In the genomic region with DNA sequence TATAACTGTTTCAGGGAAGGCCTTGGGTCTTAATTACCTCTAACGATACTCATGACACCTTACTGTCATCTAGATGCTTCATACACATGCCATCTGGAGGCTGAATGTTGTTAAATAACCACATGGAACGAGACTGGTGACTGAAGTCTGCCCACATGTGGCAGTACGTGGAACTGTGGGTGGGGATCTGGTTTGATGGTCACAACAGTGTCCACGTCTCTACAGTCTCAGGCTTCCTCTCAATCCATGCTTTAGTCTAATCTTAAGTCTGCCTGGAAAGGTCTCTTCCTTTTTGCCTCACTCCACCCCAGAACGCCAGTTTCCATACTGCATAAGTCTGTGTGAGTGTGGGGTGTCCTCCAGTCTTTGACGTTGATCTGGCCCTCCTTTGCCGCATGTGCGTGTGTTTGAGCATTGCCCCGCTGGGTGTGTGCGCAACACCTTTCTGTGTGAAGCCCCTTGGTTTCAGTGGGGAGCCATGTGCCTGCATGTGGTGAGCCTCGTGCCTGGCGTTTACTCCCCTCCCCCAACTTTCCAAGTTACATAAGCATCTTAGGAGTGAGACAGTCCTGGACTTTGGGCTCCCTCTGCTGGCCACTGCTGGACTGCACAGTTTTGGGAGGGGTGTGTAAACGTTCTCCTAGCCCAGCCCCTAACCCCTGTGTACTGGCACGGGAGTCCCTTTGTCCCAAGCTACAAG, we compare ENCODE assay signal across 8 mouse cellular contexts. TPM values are rescaled to one million over a fixed set of nuclear protein-coding genes. Genes with fewer than 3 reads are reported as not detected.
DNase-seq lines count a peak whose midpoint lies in the region; ATAC-seq and TF ChIP-seq lines count a peak whose summit lies in the region.

No protein-coding gene starts in this region.

- peak overlapping the region; percentile 72 for H3K4me3 ChIP-seq in gastrocnemius, adult 2 months
- H3K4me3 ChIP-seq in hindbrain, postnatal 0 days (ENCODE audit: low read length) = peak overlapping the region; percentile 23

- peaks cover 17% of the 10 kb centered on the region for H3K4me1 ChIP-seq in hindbrain, postnatal 0 days (ENCODE audit: insufficient read depth, low read length)

- intact Hi-C loops in gastrocnemius, adult 2 months (cut with DNase I) = loop anchor here (2.0 to 5.0 kb wide), 4 partner anchors 58 to 183 kb away; a partner anchor contains a TSS

- ATAC-seq in activated CD4-positive, CD25-positive, alpha-beta regulatory T cell, adult 4 months = peak; percentile 35
- ATAC-seq in common myeloid progenitor, adult 5-6 weeks (replicated peaks; ENCODE audit: low read depth, poor library complexity, severe bottlenecking) = peak; percentile 39
- ATAC-seq in hindbrain, postnatal 0 days = peak; percentile 80

- peak overlapping the region; percentile 46 for H3K9ac ChIP-seq in hindbrain, postnatal 0 days (replicated peaks; ENCODE audit: low read length)

- peak overlapping the region; percentile 98 for H3K27ac ChIP-seq in gastrocnemius, adult 2 months
- peak overlapping the region; percentile 89 for H3K27ac ChIP-seq in hindbrain, postnatal 0 days

- H3K36me3 ChIP-seq in hindbrain, postnatal 0 days (ENCODE audit: insufficient read depth, low read length) = no peaks in the 10 kb centered on the region

- DNase-seq in gastrocnemius, adult 2 months = peak; percentile 93
- peak; percentile 97 for DNase-seq in hindbrain, postnatal 0 days (ENCODE audit: low spot score)
- DNase-seq in left cerebral cortex, adult 18-20 months (ENCODE audit: low spot score in 2 of 2) = peak; percentile 86 to 93
- peak; percentile 90 to 94 for DNase-seq in lung, postnatal 4 days
- DNase-seq in retina, postnatal 7 days (ENCODE audit: low read depth, low spot score) = peak; percentile 95
- peak; percentile 81 to 83 for DNase-seq in urinary bladder, adult 18-20 months (ENCODE audit: low spot score in 2 of 2)

- 0% methylated on average over 14 of the region's 14 CpGs for WGBS in hindbrain, postnatal 0 days

- no peaks in the 10 kb centered on the region for H3K27me3 ChIP-seq in hindbrain, postnatal 0 days (ENCODE audit: insufficient read depth, low read length)

- no peaks in the 10 kb centered on the region for H3K9me3 ChIP-seq in hindbrain, postnatal 0 days (ENCODE audit: low read length)

- peak; percentile 79 for TF ChIP-seq CTCF in gastrocnemius, adult 2 months (IDR thresholded peaks at IDR 0.05)
- peak; percentile 94 for TF ChIP-seq CTCF in hindbrain, postnatal 0 days (IDR thresholded peaks at IDR 0.05; ENCODE audit: low read depth)

- peak overlapping the region; percentile 58 for H3K4me2 ChIP-seq in hindbrain, postnatal 0 days (ENCODE audit: low read depth, low read length)

RNA-seq across cellular contexts. Expression of a gene that starts 12.0 kb away (rescaled TPM):
- under 1 TPM; 0.08 to 0.12 TPM for polyA plus RNA-seq in activated CD4-positive, CD25-positive, alpha-beta regulatory T cell, adult 4 months (2017; shearing (Covaris generic))
- not detected in 2 replicates for total RNA-seq in common myeloid progenitor, adult 5-6 weeks (2017)
- 1,000 to 10,000 TPM in 1 of 2 experiments, 100 to 1,000 TPM in 1; 838 to 1,060 TPM for total RNA-seq in gastrocnemius, adult 2 months (2021)
- total RNA-seq in hindbrain, postnatal 0 days (2014; rRNA removed) = 546 and 572 TPM in 2 replicates
- 119 and 123 TPM in 2 replicates for polyA plus RNA-seq in hindbrain, postnatal 0 days (2015; fragmentation: Nextera tagmentation; extraction: Ambion mirVana)
- total RNA-seq in left cerebral cortex, adult 18-20 months (2021) = 100 to 1,000 TPM; 588 to 687 TPM

RNA-seq across cellular contexts. Expression of a gene that starts 19.3 kb away (rescaled TPM):
- polyA plus RNA-seq in activated CD4-positive, CD25-positive, alpha-beta regulatory T cell, adult 4 months (2017; shearing (Covaris generic)) = under 1 TPM in 1 of 2 experiments, not detected in 1; 0.08 TPM
- not detected in 2 replicates for total RNA-seq in common myeloid progenitor, adult 5-6 weeks (2017)
- total RNA-seq in gastrocnemius, adult 2 months (2021) = not detected
- 8.0 and 9.8 TPM in 2 replicates for total RNA-seq in hindbrain, postnatal 0 days (2014; rRNA removed)
- 3.6 and 4.2 TPM in 2 replicates for polyA plus RNA-seq in hindbrain, postnatal 0 days (2015; fragmentation: Nextera tagmentation; extraction: Ambion mirVana)
- 100 to 1,000 TPM; 132 to 133 TPM for total RNA-seq in left cerebral cortex, adult 18-20 months (2021)

RNA-seq across cellular contexts. Expression of a gene that starts 31.2 kb away (rescaled TPM):
- under 1 TPM in 1 of 2 experiments, not detected in 1; 0.15 TPM for polyA plus RNA-seq in activated CD4-positive, CD25-positive, alpha-beta regulatory T cell, adult 4 months (2017; shearing (Covaris generic))
- 0.27 and 0.39 TPM in 2 replicates for total RNA-seq in common myeloid progenitor, adult 5-6 weeks (2017)
- total RNA-seq in gastrocnemius, adult 2 months (2021) = under 1 TPM in 1 of 2 experiments, not detected in 1; 0.06 TPM
- 8.6 and 10.0 TPM in 2 replicates for total RNA-seq in hindbrain, postnatal 0 days (2014; rRNA removed)
- polyA plus RNA-seq in hindbrain, postnatal 0 days (2015; fragmentation: Nextera tagmentation; extraction: Ambion mirVana) = 5.4 and 5.6 TPM in 2 replicates
- total RNA-seq in left cerebral cortex, adult 18-20 months (2021) = 10 to 100 TPM; 67.5 to 87.1 TPM

RNA-seq across cellular contexts. Expression of a gene that starts 48.4 kb away (rescaled TPM):
- polyA plus RNA-seq in activated CD4-positive, CD25-positive, alpha-beta regulatory T cell, adult 4 months (2017; shearing (Covaris generic)) = 1 to 10 TPM; 3.4 to 3.8 TPM
- total RNA-seq in common myeloid progenitor, adult 5-6 weeks (2017) = 18.2 and 20.0 TPM in 2 replicates
- 1 to 10 TPM; 7.4 to 8.3 TPM for total RNA-seq in gastrocnemius, adult 2 months (2021)
- 136 and 150 TPM in 2 replicates for total RNA-seq in hindbrain, postnatal 0 days (2014; rRNA removed)
- 90.2 and 90.8 TPM in 2 replicates for polyA plus RNA-seq in hindbrain, postnatal 0 days (2015; fragmentation: Nextera tagmentation; extraction: Ambion mirVana)
- 100 to 1,000 TPM; 278 to 283 TPM for total RNA-seq in left cerebral cortex, adult 18-20 months (2021)

RNA-seq across cellular contexts. Expression of a gene that starts 51.6 kb away (rescaled TPM):
- polyA plus RNA-seq in activated CD4-positive, CD25-positive, alpha-beta regulatory T cell, adult 4 months (2017; shearing (Covaris generic)) = not detected
- not detected in 2 replicates for total RNA-seq in common myeloid progenitor, adult 5-6 weeks (2017)
- under 1 TPM; 0.20 to 0.43 TPM for total RNA-seq in gastrocnemius, adult 2 months (2021)
- 0.10 TPM in 1 of 2 replicates, not detected in the other for total RNA-seq in hindbrain, postnatal 0 days (2014; rRNA removed)
- 0.05 TPM in 1 of 2 replicates, not detected in the other for polyA plus RNA-seq in hindbrain, postnatal 0 days (2015; fragmentation: Nextera tagmentation; extraction: Ambion mirVana)
- not detected for total RNA-seq in left cerebral cortex, adult 18-20 months (2021)

Comparison
In these comparisons a context has a peak if more than half of its experiments do, and no peak if none do; other contexts are left out.
1. Peak in every context shown above with its lines: DNase-seq, ATAC-seq, H3K4me3 ChIP-seq and H3K27ac ChIP-seq.
2. RNA of a gene that starts 12.0 kb away (total RNA-seq): 838 to 1,060 TPM in gastrocnemius, adult 2 months, 588 to 687 TPM in left cerebral cortex, adult 18-20 months and 546 to 572 TPM in hindbrain, postnatal 0 days; not detected in common myeloid progenitor, adult 5-6 weeks; every median in the first group is over 100 times any median in the second.
3. RNA of a gene that starts 19.3 kb away (total RNA-seq): 132 to 133 TPM in left cerebral cortex, adult 18-20 months; 8.0 to 9.8 TPM in hindbrain, postnatal 0 days, not detected in common myeloid progenitor, adult 5-6 weeks and not detected in gastrocnemius, adult 2 months; every median in the first group is over 10 times any median in the second.